Mouse (Mus musculus) neutrophil, adult 65 days (primary cell): ENCODE results near the gene Gpx1. TPM values are rescaled to one million over a fixed set of nuclear protein-coding genes. Genes with fewer than 3 reads are reported as not detected.

Source experiments
- total RNA-seq: library from RNA; stranded (reverse); gene quantifications from 2 replicates; pipeline ENCODE4 v1.2.4, GENCODE M21; 2023

Gpx1 gene
- 1,218 and 1,262 TPM in 2 replicates for total RNA-seq

DNA sequence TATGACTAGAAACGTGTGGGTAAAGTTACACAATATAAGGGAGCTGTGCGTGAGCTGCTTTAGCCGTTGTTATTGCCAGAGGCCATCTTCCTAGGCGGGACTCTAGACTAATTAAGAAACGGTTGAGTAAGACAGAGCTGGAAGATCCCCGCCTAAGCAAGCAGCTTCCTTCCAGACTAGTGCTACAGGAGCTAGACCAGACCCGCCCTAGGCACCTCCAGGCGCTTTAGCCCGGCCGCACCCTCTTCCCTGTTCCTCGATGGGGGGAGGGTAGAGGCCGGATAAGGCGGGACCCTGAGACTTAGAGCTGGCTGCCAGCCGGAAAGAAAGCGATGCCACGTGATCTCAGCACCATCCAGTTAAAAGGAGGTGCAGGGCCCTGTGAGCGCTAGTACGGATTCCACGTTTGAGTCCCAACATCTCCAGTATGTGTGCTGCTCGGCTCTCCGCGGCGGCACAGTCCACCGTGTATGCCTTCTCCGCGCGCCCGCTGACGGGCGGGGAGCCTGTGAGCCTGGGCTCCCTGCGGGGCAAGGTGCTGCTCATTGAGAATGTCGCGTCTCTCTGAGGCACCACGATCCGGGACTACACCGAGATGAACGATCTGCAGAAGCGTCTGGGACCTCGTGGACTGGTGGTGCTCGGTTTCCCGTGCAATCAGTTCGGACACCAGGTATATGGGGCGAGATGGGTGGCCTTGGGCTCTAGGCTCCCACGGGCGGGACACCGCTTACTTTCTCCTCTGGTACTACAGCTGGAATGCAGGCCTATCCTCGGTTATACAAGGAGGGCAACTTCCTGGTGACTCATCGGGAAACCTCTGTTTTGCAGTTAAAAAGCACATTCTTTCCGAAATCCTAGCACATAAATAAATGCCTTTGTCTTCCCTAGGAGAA is at the start of gene Gpx1:
Gene Gpx1 (plus strand): TSS at position 18 of the 896 bp plus-strand sequence.

DNA sequence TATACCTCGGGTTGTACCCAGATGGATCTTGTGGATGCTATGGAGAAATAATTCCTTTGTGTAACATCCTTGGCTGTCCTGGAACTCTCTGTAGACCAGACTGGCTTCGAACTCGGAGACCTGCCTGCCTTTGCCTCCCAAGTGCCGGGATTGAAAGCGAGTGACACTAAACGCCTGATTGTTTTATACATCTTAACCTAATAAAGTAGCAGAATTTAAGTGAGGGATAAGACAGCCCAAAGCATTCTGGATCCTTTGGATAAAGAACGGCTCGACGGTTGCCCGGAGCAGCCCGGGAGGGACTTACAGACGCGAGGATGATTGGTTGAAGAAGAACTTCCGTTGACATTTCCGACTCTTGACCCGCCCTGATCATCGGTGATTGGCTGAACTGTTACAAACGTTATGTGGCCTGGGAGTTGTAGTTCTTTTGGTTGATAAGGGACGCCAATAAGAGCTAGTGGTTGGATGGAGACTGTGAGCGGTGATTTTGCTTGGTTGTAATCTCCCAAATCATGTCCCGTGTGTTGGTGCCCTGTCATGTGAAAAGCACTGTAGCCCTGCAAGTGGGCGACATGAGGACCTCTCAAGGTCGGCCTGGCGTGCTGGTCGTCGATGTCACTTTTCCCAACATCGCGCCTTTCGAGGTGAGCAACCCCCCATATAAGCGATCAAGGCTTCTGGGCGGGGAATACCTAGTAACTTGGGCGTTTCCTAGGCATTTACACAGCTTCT is 48.5 kb upstream of the Gpx1 start, which contains the start of gene Nicn1:
Gene Nicn1 (plus strand): TSS at position 414 of the 735 bp plus-strand sequence.

DNA sequence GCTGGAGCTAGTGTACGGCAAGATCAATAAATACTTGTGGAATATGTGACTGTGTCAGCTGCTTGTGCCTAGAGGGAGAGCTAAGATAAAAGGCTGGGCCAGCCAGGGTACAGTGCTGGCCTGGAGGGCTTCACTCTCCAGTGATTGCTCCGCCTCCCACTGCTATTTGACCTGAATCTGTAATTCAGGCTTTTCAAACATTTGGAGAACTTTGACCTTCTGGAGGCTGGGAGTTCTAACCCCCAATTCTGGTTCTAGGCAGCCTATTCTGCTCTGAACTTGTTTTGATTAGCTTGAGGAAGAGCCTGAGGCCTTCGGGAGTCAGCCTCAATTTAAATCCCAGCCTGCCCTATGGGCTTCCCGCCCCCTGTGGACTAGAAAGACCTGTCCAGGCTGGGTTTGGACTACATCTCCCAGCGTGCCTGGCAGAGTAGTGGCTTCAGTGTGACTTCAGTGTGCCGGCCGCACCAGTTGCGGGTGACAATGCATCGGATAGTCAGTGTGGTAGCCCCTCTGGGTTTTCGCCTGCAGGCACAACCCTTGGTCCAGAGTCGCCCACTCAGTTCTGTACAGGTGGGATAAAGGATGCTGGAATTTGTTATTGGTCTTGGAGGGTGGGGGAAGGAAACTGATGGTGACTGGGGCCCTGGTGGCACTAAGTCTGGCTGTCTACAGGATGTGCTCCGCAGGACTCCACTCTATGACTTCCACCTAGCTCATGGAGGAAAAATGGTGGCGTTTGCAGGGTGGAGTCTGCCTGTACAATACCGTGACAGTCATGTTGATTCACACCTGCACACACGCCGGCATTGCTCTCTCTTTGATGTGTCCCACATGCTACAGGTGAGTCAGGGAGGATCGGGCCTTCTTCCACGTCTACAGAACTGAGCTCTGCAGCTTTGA is 42.0 kb upstream of the Gpx1 start, which contains the start of gene Amt:
Gene Amt (plus strand): TSS at position 401 of the 903 bp plus-strand sequence.

GRCm38 (mm10) chr9:108305629-108306520 is 32.8 kb upstream of the Gpx1 start, which contains the start of the genes Rhoa and Tcta:
TSS of gene Rhoa (plus strand) at chr9:108306129.
TSS of gene Tcta (minus strand) at chr9:108306160.

GRCm38 (mm10) chr9:108347540-108348289 is 9.0 kb downstream of the Gpx1 start, which contains the start of gene Usp4:
TSS of gene Usp4 (plus strand) at chr9:108347853.

Other genes with a start within 250 kb of the Gpx1 start
- 42.5 and 52.9 TPM in 2 replicates for gene Apeh, start 244.3 kb upstream of the Gpx1 start, total RNA-seq
- gene Bsn, start 148.5 kb upstream of the Gpx1 start, total RNA-seq: 0.27 and 0.51 TPM in 2 replicates
- 4.5 and 4.8 TPM in 2 replicates for gene Dag1, start 74.9 kb upstream of the Gpx1 start, total RNA-seq
- 0.75 and 1.5 TPM in 2 replicates for gene Nicn1, start 48.5 kb upstream of the Gpx1 start, total RNA-seq
- not detected in 2 replicates for gene Amt, start 42.0 kb upstream of the Gpx1 start, total RNA-seq
- 447 and 476 TPM in 2 replicates for gene Rhoa, start 32.8 kb upstream of the Gpx1 start, total RNA-seq
- 10.6 and 11.2 TPM in 2 replicates for gene Tcta, start 32.7 kb upstream of the Gpx1 start, total RNA-seq
- gene Usp4, start 8.9 kb downstream of the Gpx1 start, total RNA-seq: 127 and 168 TPM in 2 replicates
- 1.1 and 1.5 TPM in 2 replicates for gene 1700102P08Rik, start 53.9 kb downstream of the Gpx1 start, total RNA-seq
- gene Ccdc36, start 89.6 kb downstream of the Gpx1 start, total RNA-seq: not detected in 2 replicates
- not detected in 2 replicates for gene BC048562, start 97.6 kb downstream of the Gpx1 start, total RNA-seq
- gene Ccdc71, start 121.6 kb downstream of the Gpx1 start, total RNA-seq: 9.9 and 10.5 TPM in 2 replicates
- 0.59 and 1.6 TPM in 2 replicates for gene Klhdc8b, start 122.7 kb downstream of the Gpx1 start, total RNA-seq
- 0.44 and 0.79 TPM in 2 replicates for gene Lamb2, start 140.8 kb downstream of the Gpx1 start, total RNA-seq
- 228 and 301 TPM in 2 replicates for gene Usp19, start 151.7 kb downstream of the Gpx1 start, total RNA-seq
- gene Qars, start 168.8 kb downstream of the Gpx1 start, total RNA-seq: 107 and 121 TPM in 2 replicates
- 116 and 150 TPM in 2 replicates for gene Qrich1, start 177.9 kb downstream of the Gpx1 start, total RNA-seq
- 71.0 and 72.2 TPM in 2 replicates for gene Impdh2, start 221.4 kb downstream of the Gpx1 start, total RNA-seq
- 21.4 and 26.7 TPM in 2 replicates for gene Ndufaf3, start 228.5 kb downstream of the Gpx1 start, total RNA-seq
- 23.0 and 31.6 TPM in 2 replicates for gene Dalrd3, start 231.0 kb downstream of the Gpx1 start, total RNA-seq
- gene Wdr6, start 239.8 kb downstream of the Gpx1 start, total RNA-seq: 2.0 and 3.8 TPM in 2 replicates